Mouse (Mus musculus) kidney, adult 2 months (tissue): ENCODE data around the gene Cerkl. TPM values are rescaled to one million over a fixed set of nuclear protein-coding genes. Genes with fewer than 3 reads are reported as not detected.

Source experiments
- DNase-seq: peaks from one replicate; pipeline ENCODE4 v3.0.0; 2021
- H3K27ac ChIP-seq: fragments of 200-500 bp; 2 replicates; pipeline ENCODE4 v1.5.1; 2012; ENCODE audit warnings: low read depth, low read length, control low read depth, inconsistent platforms; ENCODE audit not compliant: insufficient read depth
- H3K27me3 ChIP-seq: fragments of 200-500 bp; replicated peaks from 2 replicates; pipeline ENCODE4 v1.6.1; 2012; ENCODE audit warnings: mild to moderate bottlenecking, moderate library complexity, low read length, inconsistent platforms; ENCODE audit not compliant: control insufficient read depth, insufficient read depth
- H3K36me3 ChIP-seq: fragments of 200-500 bp; 2 replicates; pipeline ENCODE4 v1.6.1; 2012; ENCODE audit warnings: mild to moderate bottlenecking, moderate library complexity, low read length, inconsistent platforms; ENCODE audit not compliant: control insufficient read depth, insufficient read depth
- H3K4me1 ChIP-seq: fragments of 200-500 bp; 2 replicates; pipeline ENCODE4 v1.6.1; 2011; ENCODE audit warnings: low read length; ENCODE audit not compliant: control insufficient read depth, insufficient read depth
- H3K4me3 ChIP-seq: fragments of 200-500 bp; 2 replicates; pipeline ENCODE4 v1.5.1; 2011; ENCODE audit warnings: mild to moderate bottlenecking, low read depth, low read length, control low read depth; ENCODE audit not compliant: insufficient read depth
- CTCF ChIP-seq: fragments of 200-500 bp; conservative IDR thresholded peaks from 2 replicates; pipeline ENCODE4 v1.5.1; 2011; ENCODE audit warnings: low read depth, mild to moderate bottlenecking, control low read depth, low read length, moderate library complexity, mixed read lengths; ENCODE audit not compliant: insufficient read depth, insufficient read length
- POLR2A ChIP-seq: fragments of 200-500 bp; IDR thresholded peaks from one replicate; pipeline ENCODE4 v1.6.1; 2011; ENCODE audit warnings: low read depth, low read length, control low read depth
- WGBS: fragments of 180-500 bp; shearing (Covaris S2); methylation state at CpG from one replicate; pipeline ENCODE4 v1.1.7; 2018; 5-methylcytosine and 5-hydroxymethylcytosine counted together
- polyA plus RNA-seq: library from polyadenylated mRNA; depleted of rRNA; stranded (reverse); fragments of >200 nt; gene quantifications from 2 replicates; pipeline ENCODE4 v1.2.3, GENCODE M21; 2012

Cerkl gene
- polyA plus RNA-seq, 1 experiment: 1.0 TPM

- no peaks in the 10 kb centered on the region for H3K36me3 ChIP-seq
- no peaks in the 10 kb centered on the region for H3K27me3 ChIP-seq
- no peak overlapping the region for H3K27ac ChIP-seq
- TF ChIP-seq CTCF (no peak), POLR2A (no peak)
- H3K4me1 ChIP-seq: no peaks in the 10 kb centered on the region
- DNase-seq: no peak
- H3K4me3 ChIP-seq: no peak overlapping the region
- 77% methylated on average over 1 of the region's 1 CpGs for WGBS
Measured at GRCm38 (mm10) chr2:79339003-79339402, 117.6 kb downstream of the Cerkl start.

DNA sequence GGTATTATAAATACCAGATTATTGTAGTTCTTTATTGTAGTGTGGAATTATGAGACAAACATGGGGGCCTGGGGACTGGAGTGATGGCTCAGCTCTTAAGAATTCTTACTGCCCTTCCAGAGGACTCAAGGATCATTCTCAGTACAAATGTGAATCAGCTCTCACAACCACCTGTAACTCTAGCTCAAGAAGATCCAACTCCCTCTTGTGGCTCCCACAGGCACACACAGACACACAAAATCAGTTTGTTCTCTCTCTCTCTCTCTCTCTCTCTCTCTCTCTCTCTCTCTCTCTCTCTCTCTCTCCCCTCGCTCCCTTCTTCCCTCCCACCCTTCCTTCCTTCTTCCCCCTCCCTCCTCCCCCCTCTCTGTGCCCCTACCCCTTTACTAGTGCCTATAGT lies 120.4 kb downstream of the Cerkl start:
- no peaks in the 10 kb centered on the region for H3K36me3 ChIP-seq
- H3K4me3 ChIP-seq: no peak overlapping the region
- H3K27me3 ChIP-seq: no peaks in the 10 kb centered on the region
- DNase-seq: no peak
- H3K4me1 ChIP-seq: no peaks in the 10 kb centered on the region
- H3K27ac ChIP-seq: no peak overlapping the region
- 64% methylated on average over 1 of the region's 1 CpGs for WGBS
- TF ChIP-seq POLR2A (no peak), CTCF (no peak)

- H3K27ac ChIP-seq: no peak overlapping the region
- DNase-seq: no peak
- no peak for TF ChIP-seq CTCF
- no peak overlapping the region for H3K4me3 ChIP-seq
- H3K36me3 ChIP-seq: no peaks in the 10 kb centered on the region
- H3K27me3 ChIP-seq: no peaks in the 10 kb centered on the region
- H3K4me1 ChIP-seq: no peaks in the 10 kb centered on the region
Measured at GRCm38 (mm10) chr2:79334661-79335060, 121.9 kb downstream of the Cerkl start.

DNA sequence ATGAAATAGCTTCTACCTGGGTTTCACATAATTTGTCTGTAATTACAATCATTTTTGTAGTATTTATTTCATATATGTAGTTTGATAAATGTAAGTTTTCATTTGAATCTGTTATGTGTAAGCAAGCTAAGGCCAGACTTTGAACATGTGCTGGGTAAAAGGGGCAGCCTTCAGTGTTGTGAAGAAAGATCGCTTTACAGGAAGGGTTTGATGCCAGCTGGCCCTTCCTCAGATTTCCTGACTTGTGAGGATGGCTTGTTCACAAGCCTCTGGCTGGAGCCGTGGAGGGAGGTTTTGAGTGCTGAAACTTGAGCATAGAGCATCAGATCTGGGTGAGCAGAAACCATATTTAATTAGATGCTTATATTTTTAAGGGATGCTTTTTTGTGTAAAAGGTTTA lies 128.5 kb downstream of the Cerkl start:
- TF ChIP-seq CTCF (no peak), POLR2A (no peak)
- Histone ChIP-seq H3K36me3 (no peaks in the 10 kb centered on the region), H3K27me3 (no peaks in the 10 kb centered on the region), H3K4me1 (no peaks in the 10 kb centered on the region), H3K4me3 (no peak overlapping the region), H3K27ac (no peak overlapping the region)
- WGBS: 30% methylated on average over 2 of the region's 2 CpGs
- no peak for DNase-seq

GRCm38 (mm10) chr2:79316182-79316880 lies 140.3 kb downstream of the Cerkl start:
- TF ChIP-seq CTCF (no peak), POLR2A (no peak)
- Histone ChIP-seq H3K27me3 (no peaks in the 10 kb centered on the region), H3K27ac (no peak overlapping the region), H3K4me3 (no peak overlapping the region), H3K36me3 (no peaks in the 10 kb centered on the region), H3K4me1 (no peaks in the 10 kb centered on the region)
- no peak for DNase-seq
- WGBS: 79% methylated on average over 9 of the region's 9 CpGs

DNA sequence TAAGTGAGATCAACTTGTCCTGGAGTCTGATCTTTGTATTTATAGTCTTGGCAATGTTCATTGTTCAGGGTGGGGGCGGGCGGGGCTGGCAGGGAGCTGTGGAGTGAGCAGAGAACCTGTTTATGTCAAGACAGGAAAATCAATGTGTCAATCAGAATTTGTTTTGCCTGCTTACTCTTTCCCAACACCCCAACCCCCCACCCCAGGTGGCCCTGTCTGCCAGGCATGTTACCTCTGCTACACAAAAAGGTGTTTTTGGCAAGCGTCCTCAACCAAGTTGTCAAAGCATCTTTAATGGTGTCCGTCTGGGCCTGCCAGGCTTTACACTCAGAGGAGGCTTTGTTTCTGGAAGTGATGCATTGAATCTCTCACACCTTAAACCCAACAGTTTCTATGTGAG lies 141.5 kb downstream of the Cerkl start:
- Histone ChIP-seq H3K36me3 (no peaks in the 10 kb centered on the region), H3K4me3 (no peak overlapping the region), H3K4me1 (no peaks in the 10 kb centered on the region), H3K27ac (no peak overlapping the region), H3K27me3 (no peaks in the 10 kb centered on the region)
- TF ChIP-seq CTCF (no peak), POLR2A (no peak)
- no peak for DNase-seq
- WGBS: 93% methylated on average over 4 of the region's 4 CpGs

DNA sequence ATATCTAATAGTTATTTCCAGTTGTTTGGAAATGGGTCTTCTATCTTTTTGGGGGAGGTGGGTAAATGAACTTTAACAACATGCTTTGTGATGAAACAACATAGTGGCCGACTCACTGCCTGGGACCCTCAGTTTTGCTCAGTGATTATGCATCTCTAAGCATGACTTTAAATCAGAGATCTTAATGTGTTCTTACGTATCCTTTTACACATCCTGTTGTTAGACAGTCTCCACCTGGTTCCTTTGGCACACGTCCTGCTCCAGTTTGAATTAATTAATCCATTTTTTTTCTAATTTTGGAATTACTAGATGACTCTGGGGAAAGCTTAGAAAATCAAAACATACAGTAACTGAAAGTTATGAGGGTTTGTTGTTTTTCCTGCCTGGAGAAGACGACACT lies 144.1 kb downstream of the Cerkl start:
- WGBS: 49% methylated on average over 4 of the region's 4 CpGs
- Histone ChIP-seq H3K27ac (no peak overlapping the region), H3K27me3 (no peaks in the 10 kb centered on the region), H3K36me3 (no peaks in the 10 kb centered on the region), H3K4me3 (no peak overlapping the region), H3K4me1 (no peaks in the 10 kb centered on the region)
- no peak for DNase-seq
- no peak for TF ChIP-seq CTCF
- TF ChIP-seq POLR2A: no peak
